Mouse (Mus musculus) lung, adult 18-20 months (tissue): ENCODE measurements around the gene Cx3cr1.

Source experiments
- DNase-seq, 2 experiments: peaks; one replicate each; pipeline ENCODE4 v3.0.0; 2022; ENCODE audit warnings: mixed read lengths in 2 of 2

Gene Cx3cr1

DNA sequence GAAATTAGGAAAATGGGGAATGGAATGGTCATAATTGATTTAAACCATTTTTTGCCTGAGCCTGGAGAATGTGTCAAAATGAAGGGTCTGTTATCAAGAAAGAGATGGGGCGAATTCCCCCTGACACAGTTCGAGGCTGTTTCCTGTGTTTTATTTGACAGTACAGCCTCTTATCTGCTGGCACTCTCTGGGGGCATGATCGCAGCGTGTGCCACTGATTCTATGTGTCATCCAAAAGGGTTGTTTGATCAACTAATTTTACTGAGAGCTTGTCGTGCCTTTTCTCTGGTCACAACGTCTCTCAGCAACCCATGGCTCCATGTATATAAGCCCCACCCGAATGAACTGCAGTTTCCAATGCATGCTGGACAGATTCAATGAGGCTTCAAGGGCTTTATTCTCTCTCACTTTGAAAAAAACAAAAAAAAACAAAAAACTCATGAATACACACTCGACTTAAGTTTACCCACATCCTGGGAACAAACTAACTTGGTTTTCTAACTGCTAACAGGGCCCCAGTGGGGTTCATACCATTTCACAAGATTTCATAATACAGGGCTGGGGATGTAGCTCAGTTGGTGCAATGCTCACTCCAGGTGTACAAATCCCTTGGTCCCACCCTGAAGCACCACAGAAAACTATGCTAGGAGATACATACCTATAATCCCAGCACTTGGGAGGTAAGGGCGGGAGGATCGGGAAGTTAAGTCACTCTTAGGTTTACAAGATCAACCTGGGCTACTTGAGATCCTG is 76.4 kb downstream of the Cx3cr1 start:
- no peak for DNase-seq

DNA sequence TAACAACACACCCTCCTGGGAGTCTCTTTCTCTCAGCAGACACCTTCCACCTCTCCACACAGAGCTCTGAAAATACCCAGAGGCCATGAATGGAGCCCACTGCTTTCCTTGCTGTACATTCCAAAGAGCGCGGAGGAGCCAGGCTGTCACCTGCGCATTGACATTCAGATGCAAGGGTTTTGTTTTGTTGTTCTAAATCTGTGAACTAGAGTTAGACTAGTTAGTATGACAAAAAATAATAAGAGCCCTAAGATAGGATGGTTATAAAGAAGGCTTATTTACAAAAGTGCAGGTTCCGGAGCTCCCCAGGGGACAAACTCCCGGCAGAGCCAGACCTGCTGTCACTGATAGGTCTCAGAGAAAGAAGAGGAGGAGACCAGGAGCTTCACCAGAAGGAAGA is 78.4 kb downstream of the Cx3cr1 start:
- DNase-seq = no peak

DNA sequence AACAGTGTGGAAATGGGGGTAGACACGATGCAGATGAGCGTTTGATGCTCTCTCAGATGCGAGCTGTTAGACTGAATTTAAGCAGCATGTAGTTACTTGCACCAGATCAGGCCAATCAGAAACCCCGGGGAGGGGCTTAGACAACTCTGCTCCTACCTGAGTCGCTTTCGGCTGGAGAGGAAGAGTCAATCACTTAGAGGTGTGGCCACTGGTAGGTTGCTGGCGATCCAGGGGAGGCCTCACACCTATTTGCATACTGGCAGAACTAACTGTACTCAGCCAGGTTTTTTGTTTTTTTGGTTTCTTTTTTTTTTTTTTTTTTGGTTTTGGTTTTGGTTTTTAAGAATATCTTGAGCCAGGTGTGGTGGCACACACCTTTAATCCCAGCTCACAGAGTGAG is 81.4 kb downstream of the Cx3cr1 start:
- no peak for DNase-seq

DNA sequence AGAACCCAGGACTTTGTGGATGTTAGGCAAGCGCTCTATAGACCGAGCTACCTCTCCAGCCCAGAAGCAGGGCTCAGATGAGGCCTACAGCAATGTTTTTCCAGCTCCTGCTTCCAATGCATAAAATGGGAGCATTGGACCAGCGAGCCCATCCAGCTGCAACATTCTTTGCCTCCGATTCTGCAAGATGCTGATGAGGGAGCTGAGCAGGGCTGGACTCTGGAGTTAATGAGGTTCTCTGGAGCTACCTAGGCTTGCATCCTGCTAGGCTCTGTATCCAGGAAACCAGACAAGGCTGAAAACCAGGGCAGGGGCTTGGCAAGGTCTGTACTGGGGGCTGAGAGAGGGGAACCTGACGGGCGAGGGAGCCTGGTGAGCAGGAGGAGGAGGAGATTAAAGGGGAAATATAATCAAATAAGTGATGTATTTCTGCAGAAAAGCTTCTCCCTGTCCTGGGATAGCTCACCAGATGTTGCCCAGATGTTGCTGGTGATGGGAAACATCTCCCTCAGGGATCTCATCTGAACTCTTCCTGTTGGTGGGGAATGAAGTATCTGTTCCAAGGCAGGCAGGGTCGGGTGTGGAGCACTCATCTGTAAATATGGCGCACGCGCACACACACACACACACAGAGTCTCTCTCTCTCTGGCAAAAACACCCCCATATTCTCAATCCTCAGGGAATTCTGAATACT is 83.7 kb downstream of the Cx3cr1 start:
- no peak for DNase-seq

DNA sequence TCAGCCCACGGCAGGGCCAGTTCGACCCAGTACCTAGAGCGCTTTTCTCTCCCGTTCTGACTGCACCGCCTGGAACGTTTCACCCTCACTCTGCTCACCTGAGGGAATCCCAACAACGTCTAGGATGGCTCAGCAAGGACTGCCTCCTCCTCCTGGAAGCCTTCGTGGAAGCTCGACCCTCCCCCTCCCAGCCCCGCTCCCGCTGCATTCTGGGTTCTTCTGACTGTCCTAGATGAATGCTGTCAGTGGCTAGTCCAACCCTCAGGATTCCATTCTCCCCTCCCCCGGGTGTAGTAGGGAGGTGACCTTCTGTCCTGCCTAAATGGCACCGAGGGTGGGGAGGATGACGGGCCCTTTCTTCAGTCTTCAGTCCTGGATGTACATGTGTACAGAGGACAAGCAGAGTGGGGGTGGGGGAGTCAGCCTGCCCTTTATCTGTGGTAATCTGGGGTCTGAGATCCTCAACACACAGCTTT is 85.1 kb downstream of the Cx3cr1 start, which contains the start of gene Csrnp1:
Csrnp1 (minus strand) TSS at position 123 of the 476 bp plus-strand sequence.
- peak in 1 of 2 experiments; percentile 51 for DNase-seq

DNA sequence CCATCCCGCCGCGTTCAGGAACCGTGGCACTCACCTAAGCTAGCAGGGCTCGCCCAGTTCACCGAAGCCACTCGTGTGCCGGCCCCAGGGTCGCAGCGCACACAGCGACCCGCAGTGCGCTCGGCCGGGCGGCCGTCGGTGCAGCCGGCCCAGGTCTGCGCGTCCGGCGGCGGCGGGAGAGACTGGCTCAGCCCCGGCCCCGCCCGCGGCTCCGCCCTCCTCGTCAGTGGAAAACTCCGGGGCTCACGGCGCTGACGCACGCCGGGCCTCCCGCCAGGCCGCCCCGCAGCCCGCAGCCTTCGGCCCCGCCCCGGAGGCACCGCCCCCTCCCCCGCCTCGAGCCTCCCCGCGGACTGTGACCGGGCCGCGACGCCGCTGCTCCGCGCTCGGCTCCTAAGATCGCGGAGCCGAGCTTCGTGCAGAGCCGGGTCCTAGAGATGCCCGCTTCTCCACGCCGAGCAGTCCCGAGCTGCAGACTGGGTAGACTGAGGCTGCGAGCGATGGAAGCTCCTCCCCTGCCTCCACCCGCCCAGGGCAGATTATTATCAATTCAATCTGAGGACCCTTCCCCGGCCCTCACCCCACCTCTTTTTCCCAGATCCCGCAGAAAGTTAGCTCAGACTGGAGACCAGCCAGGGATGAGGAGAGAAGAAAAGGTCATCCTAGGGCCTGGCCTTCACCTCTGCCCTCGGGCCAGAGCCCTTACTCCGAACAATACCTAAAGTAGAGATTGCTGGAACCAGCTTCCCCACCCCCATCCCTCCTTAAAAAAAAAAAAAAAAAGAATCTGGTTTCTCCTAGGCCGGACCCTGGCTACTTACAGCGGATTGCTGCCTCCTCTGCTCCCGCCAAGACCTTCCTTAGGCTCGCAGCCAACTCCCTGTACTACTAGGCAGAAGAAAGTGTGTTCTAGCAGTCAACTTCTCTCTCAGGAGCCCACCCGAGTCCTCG is 85.8 kb downstream of the Cx3cr1 start:
- peak; percentile 93 to 95 for DNase-seq

DNA sequence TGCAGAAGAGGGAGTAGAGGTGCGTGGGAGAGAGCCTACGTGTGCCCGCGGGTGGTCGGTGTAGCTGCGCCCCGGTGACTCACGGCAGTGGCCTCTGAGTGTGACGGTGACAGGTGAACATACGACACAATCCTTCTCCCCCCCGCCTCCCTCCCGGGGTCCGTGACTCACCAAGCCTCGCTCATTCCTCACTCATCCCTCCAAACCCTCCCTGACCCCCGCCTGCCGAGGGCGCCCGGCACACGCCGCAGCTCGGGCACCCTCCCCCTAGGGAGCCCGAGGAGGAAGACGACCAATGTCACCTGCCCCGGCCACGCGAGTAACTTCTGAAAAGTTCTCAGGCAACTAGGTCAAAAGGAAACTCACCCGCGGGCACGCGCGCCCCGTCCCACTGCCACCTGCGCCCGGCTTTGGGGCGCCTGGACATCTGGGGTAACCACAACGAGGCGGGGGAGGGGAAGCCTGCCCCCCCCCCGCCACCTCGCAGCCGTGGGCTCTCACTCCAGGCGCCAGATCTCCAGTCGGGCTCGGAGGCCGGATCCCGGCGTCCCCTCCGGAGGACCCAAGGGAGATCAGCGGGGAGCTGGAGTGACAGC is 86.6 kb downstream of the Cx3cr1 start:
- peak; percentile 74 to 82 for DNase-seq

DNA sequence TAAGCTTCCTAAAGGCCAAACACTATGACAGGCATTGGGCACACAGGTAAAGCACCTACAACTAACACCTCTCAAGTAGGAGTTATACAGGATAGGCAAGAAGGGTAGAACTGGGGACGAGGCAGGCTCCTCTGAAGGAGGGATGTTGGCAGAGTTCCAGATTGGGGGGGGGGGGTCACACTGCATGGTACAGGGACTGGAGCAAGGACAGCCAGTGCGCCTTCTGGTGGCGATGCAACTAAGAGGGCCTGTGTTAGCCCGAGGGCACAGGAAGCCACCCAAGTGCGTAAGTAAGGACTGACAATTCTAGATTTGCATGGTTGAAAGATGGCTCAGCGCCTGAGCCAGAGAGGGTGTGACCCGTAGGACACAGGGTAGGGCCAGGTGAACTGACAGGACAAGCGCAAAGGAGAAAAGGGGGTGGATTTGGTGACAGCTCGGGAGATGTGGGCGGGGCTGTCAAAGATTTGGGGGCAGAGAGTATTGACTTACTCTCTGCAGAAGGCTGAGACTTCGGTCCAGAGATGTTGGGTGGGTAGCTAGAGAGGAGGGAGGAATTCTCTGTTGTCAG is 87.4 kb downstream of the Cx3cr1 start:
- peak; percentile 83 to 88 for DNase-seq

DNA sequence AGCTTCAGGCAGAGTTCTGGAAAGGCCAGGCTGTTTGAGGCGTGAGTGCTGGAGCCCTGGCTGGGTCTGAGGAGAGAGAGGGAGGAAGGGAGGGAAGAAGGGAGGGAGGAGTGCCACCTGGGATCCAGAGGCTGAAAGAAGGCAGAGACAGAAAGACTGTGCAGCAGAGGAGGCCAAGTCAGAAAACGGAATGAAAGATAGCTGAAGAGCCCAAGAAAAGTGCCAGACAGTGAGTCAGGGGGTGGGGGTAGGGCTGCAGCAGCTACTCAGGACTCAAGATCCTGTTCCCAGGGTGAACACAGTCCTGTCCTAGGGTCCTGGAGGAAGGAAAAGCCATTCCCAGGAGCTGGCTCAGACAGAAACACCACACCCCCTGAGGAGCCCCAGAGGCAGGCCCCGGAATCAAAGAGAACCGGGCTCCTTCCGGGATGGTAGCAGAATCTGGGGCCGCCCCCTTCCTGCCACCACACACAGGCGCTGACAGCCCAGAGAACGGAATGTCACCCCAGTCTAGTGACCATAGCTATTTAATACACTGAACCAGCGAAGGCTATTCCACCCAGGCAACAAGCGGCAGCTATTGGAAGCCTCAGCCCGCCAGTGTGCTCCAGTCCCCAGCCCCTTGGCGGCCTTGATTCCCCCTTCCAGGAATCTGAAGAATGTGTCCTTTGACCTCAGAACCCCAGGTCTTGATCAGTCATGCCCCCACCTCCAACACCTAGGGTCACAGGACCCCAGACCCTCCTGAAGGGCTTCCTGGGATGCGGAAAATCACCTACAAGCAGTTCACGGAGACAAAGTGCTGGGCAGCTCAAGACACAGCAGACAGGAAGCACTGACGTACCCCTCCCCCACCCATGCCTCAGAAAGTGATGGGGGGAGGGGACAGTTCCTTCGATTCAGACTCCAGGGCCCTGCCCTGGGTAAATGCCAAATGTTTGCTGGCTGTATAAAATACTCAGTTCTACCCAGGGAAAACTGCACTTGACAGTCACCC is 88.2 kb downstream of the Cx3cr1 start:
- DNase-seq = peak; percentile 87 to 92

DNA sequence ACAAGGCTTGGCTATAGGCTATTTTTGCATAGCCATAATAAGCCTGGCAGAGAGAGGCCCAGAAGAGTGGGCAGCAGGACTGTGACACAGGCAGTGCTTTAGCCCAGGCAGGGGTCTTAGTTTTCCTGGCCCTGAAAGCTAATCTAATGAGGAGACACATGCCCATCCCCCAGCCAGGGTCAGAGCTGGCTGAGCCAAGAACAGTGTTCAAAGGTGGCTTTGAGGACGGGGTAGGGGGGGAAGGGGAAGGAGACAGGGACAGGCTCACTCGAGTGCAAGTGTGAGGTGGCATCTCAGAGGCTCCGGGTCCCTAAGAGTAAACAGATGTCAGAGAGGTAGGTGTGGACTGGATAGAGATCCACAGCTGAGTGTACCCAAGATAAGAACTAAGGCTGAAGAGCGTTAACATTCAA is 88.9 kb downstream of the Cx3cr1 start:
- no peak for DNase-seq

DNA sequence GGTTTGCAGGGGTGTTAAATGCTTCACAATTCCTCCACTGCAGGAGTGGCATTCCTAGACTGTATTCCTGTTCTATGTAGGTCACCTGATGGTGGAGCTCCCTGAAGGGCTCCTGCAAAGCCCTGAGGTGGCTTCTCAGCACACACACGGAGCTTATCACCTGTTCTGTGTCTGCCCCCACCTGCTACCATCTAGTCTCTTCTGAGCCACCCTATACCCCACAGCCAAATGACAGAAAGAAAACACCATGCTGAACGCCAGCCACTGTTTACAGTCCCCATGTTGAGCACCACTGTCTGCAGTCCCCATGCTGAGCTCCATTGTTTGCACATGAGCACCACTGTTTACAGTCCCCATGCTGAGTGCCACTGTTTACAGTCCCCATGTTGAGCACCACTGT is 89.9 kb downstream of the Cx3cr1 start:
- DNase-seq = no peak

DNA sequence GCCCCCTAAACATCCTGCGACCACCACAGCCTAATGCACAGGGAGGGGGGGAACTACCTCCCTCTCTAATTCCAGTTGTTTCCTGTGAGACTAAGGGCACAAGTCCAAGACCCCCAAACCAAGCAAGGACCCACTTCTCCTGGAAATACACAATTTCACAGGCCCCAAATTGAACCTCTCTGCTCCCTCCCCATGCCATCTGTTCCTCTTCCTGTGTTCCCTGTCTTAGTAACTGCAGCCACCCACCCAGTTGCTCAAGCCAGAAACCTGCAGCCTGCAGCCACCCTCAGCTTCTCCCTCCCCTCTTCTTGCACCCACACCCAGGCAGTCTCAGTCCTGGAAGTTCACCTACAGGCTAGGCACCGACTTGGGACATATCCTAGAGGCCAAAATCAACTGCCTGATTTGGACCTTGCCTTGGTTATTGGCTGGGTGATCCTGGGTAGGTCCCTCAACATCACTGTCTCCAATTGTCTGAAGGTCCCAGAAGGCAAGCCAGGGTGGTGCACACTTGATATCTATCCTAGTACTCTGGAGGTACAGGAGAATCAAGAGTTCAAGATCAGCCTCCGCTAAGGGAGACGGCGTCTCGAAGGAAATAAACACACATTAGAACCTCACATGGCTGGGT is 90.8 kb downstream of the Cx3cr1 start:
- DNase-seq = no peak

DNA sequence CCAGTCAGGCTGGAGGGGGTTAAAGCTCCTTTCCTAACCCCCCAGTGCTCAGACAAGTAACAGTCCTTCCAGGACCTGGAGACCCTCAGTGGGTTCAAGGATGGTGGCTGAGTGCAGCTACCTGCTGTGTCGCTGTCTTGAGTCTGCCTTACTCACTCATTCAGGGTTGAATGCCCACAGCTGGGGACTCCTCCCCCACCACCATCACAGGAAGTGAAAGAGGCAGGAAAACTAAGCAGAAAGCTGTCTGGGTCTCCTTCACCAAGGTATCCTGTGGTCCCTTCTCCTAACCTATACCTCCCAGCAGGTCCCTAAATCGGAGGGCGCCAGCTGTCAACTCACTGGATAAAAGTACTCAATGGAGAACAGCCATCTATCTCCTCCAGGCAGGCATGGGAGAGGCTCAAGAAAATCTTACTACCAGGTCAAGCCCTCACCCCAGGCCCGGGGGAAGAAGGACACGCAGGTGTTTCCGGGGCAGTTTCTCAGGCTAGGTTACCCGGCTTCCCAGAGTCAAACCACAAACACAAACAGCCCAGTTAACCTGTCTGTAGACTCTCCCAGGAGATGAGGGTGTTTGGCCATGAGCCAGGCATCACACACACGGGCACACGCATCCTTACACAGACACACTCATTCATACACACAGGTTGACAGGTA is 91.4 kb downstream of the Cx3cr1 start:
- DNase-seq = no peak

DNA sequence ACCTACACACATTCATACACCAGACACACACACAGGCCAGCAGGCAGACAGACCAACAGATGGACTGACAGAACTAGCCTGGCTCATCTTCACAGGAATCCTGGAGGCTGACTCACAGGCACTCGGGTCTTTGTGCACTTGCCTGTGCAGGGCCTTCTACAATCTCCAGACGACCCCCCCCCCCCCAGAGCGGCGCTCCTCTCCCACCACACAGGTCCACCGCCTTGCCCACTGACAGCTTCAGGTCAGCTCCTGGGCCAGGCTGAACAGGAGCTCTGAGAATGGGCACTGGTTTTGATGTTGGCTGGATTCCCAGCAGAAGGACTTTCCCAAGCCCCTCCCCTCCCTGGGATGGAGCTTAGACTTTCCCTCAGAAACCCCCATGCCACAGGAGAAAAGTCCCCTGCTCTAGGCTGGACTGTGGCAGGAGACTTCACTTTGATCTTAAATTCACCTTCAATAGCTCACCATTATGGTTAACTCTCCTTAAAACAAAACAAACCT is 92.1 kb downstream of the Cx3cr1 start:
- no peak for DNase-seq

DNA sequence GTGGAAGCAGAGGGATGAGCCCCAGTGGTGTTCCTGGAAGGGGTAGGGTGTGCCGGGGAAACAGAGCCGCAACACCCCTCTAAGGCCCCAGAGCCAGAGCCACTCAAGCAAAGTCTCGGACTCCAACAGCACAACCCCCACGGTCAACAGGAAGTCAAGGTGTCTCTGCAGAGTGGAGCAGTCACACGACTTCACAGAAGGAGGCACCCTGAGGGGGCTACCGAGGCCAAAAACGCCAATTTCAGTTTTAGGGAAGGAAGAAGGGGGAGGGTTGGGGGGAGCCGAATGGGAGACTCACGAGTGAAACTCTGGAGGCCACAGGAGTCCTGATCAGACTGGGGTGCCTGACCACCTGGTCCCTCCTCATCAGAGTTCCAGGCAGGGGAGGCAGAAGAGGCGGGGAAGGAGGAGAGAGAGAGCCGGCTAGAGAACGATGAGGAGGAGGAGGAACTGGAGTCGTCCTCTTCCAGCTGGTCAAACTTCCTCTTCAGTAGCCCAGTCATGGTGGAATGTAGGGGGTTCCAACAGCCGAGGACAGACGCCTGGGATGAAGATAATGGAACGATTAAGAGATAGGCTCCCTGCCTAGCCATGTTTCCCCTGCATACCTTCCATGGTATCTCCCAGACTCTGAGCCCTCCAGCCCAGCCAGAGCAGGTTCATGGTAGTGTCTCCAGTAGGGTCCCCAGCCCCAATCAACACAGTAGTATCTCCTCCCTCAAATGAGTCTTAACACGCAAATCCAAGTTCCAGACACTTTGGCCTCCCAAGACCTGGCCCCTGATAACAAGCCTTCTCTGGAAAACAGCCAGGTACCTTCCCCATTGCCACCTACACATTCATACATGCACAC is 92.7 kb downstream of the Cx3cr1 start:
- DNase-seq = no peak

DNA sequence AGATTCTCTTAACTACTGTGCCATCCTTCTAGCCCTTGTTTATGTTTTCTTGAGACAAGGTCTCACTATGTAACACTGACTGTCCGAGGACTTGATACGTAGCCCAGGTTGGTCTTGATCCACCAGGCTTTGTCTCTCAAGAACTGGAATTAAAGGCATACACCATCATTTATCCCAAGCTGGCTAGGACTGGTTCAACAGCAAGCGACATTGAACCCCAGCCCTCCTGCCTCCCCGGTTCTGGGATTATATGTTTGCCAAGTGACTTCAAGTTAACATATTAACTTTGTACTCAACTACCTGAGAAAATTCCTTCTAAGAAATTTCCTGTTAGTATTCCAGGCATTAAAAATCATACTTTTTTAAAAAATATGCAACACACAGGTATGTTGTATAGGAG is 94.4 kb downstream of the Cx3cr1 start:
- no peak for DNase-seq

DNA sequence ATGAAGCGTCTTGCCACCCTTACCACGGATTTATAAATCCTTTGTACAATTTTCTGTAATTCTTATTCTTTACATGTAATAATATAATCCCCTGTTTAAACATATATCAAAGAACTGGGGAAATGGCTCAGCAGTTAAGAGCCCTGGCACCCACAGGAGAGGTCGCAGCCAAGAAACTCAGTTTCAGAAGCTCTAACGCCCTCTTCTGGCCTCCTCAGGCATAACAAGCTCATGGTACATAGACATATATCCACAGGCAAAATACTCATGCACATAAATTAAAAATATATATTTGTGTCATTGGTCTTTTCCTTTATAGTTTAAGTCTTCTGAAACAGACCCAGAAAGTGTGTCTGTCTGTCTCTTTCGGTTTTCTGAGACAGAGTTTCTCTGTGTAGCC is 95.1 kb downstream of the Cx3cr1 start:
- DNase-seq = no peak

DNA sequence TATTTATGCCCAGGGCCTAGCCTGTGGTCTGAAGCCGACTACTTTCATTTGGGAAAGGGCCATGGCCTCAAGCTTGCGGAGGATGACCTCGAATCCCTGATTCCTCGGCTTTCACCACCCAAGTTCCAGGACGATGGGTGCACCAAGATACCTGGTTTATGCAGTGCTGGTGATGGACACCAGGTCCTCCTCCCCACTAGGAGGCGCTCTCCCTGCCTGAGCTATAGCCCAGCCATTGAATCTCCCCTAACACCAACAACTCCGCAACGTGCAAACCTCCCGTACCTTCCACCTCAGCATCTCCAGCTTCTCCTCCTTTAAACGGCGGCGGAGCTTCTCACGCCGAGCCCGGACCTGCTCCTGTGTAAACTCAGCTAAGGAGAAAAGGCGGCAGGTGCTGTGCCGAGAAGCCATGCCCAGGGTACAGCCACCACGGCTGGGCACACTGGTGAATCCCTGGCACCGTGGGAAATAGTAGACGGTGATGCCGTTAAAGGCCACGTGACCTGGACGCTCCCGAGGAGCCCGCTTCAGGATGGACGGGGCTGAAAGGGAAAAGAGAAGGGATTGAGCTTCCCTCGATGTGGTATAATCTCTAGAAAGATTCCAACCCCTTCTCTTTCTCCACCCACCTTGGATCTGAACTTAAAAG is 95.7 kb downstream of the Cx3cr1 start:
- no peak for DNase-seq
